Mouse (Mus musculus) kidney, adult 2 months (tissue): Measurements from ENCODE around the gene Pgghg. TPM values are rescaled to one million over a fixed set of nuclear protein-coding genes. Genes with fewer than 3 reads are reported as not detected.

Source experiments
- DNase-seq: peaks from one replicate; pipeline ENCODE4 v3.0.0; 2021
- H3K27ac ChIP-seq: fragments of 200-500 bp; 2 replicates; pipeline ENCODE4 v1.5.1; 2012; ENCODE audit warnings: low read depth, low read length, control low read depth, inconsistent platforms; ENCODE audit not compliant: insufficient read depth
- H3K27me3 ChIP-seq: fragments of 200-500 bp; replicated peaks from 2 replicates; pipeline ENCODE4 v1.6.1; 2012; ENCODE audit warnings: mild to moderate bottlenecking, moderate library complexity, low read length, inconsistent platforms; ENCODE audit not compliant: control insufficient read depth, insufficient read depth
- H3K36me3 ChIP-seq: fragments of 200-500 bp; 2 replicates; pipeline ENCODE4 v1.6.1; 2012; ENCODE audit warnings: mild to moderate bottlenecking, moderate library complexity, low read length, inconsistent platforms; ENCODE audit not compliant: control insufficient read depth, insufficient read depth
- H3K4me1 ChIP-seq: fragments of 200-500 bp; 2 replicates; pipeline ENCODE4 v1.6.1; 2011; ENCODE audit warnings: low read length; ENCODE audit not compliant: control insufficient read depth, insufficient read depth
- H3K4me3 ChIP-seq: fragments of 200-500 bp; 2 replicates; pipeline ENCODE4 v1.5.1; 2011; ENCODE audit warnings: mild to moderate bottlenecking, low read depth, low read length, control low read depth; ENCODE audit not compliant: insufficient read depth
- CTCF ChIP-seq: fragments of 200-500 bp; conservative IDR thresholded peaks from 2 replicates; pipeline ENCODE4 v1.5.1; 2011; ENCODE audit warnings: low read depth, mild to moderate bottlenecking, control low read depth, low read length, moderate library complexity, mixed read lengths; ENCODE audit not compliant: insufficient read depth, insufficient read length
- POLR2A ChIP-seq: fragments of 200-500 bp; IDR thresholded peaks from one replicate; pipeline ENCODE4 v1.6.1; 2011; ENCODE audit warnings: low read depth, low read length, control low read depth
- WGBS: fragments of 180-500 bp; shearing (Covaris S2); methylation state at CpG from one replicate; pipeline ENCODE4 v1.1.7; 2018; 5-methylcytosine and 5-hydroxymethylcytosine counted together
- polyA plus RNA-seq: library from polyadenylated mRNA; depleted of rRNA; stranded (reverse); fragments of >200 nt; gene quantifications from 2 replicates; pipeline ENCODE4 v1.2.3, GENCODE M21; 2012

The Pgghg gene
- polyA plus RNA-seq, 1 experiment: 58.0 TPM

- peaks cover 12% of the 10 kb centered on the region; the same call in 1 of the 2 replicates for H3K4me1 ChIP-seq
- peak overlapping the region; percentile 77 for H3K27ac ChIP-seq
- no peaks in the 10 kb centered on the region for H3K27me3 ChIP-seq
- no peak for DNase-seq
- no peak for TF ChIP-seq CTCF
- TF ChIP-seq POLR2A: no peak
- 59% methylated on average over 3 of the region's 3 CpGs for WGBS
- no peaks in the 10 kb centered on the region for H3K36me3 ChIP-seq
- H3K4me3 ChIP-seq: no peak overlapping the region
These were observed 28.9 kb upstream of the Pgghg start for GRCm38 (mm10) chr7:140912293-140912692.

DNA sequence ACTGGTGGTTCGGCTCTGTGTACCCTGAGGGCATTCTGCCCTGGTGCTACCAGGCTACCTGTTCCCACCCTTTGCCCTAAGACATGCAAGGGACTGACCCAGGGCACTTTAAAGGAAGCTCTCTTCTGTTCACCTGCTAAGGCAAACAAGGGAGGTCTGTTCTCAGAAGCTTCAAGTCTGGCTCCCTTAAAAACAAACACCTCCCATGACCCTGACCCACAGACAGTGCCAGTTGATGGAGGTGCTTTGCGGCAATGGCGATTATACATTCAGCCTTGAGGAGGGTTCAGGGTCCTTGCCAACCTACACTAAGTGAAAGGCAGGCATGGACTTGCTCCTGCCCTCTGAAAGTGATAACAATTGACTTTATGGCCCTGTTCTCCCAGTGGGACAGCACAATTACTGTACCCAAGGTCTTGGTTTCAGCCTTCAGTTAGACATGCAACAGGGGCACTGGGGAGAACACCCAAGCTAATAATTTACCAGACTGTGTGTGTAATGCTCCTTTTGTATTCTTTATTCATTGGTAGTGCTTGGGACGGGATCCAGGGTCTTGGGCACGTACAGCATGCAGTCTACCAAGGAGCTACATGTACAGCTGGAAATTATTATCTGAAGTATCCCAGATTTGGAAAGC is 28.2 kb upstream of the Pgghg start:
- no peaks in the 10 kb centered on the region for H3K36me3 ChIP-seq
- DNase-seq: peak; percentile 88
- H3K4me3 ChIP-seq: no peak overlapping the region
- H3K27ac ChIP-seq: peak overlapping the region; percentile 77
- TF ChIP-seq CTCF: no peak
- TF ChIP-seq POLR2A: no peak
- 28% methylated on average over 5 of the region's 5 CpGs for WGBS
- no peaks in the 10 kb centered on the region for H3K27me3 ChIP-seq
- H3K4me1 ChIP-seq: peaks cover 12% of the 10 kb centered on the region; the same call in 1 of the 2 replicates

DNA sequence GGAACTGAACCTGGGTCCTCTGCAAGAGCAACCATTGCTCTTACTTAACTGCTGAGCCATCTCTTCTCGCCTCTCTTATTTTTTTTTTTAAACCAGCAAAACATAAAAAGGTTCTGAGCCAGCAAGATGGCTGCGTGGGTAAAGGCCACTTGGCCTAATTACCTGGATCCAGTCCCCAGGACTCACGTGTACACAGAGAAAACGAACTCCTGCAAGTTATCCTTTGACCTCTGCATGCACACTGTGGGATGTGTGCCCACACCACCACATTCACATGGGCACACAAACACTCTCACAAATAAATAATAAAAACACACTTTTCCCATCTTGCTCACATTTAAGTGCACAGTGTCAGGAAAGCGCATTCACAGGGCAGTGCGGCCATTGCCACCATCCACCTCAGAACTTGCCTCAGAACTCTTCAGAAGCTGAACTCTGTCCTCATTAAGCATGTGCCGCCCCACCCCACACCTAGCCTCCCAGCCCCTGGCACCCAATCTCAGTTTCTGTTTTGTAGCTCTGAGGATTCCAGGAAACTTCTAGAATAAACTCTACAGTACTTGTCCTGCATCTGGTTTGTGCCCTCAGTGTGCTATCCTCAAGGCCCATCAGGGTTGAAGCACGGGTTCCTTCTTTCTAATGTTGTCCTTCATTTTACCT is 27.0 kb upstream of the Pgghg start:
- WGBS: 61% methylated on average over 8 of the region's 8 CpGs
- peak overlapping the region; percentile 90 for H3K27ac ChIP-seq
- peak; percentile 91 for DNase-seq
- H3K4me1 ChIP-seq: peaks cover 12% of the 10 kb centered on the region; the same call in 1 of the 2 replicates
- no peak for TF ChIP-seq POLR2A
- no peaks in the 10 kb centered on the region for H3K36me3 ChIP-seq
- no peak overlapping the region for H3K4me3 ChIP-seq
- no peaks in the 10 kb centered on the region for H3K27me3 ChIP-seq

- Histone ChIP-seq H3K27me3 (no peaks in the 10 kb centered on the region), H3K4me1 (peaks cover 13% of the 10 kb centered on the region), H3K4me3 (no peak overlapping the region), H3K36me3 (no peaks in the 10 kb centered on the region), H3K27ac (no peak overlapping the region)
- DNase-seq: no peak
- WGBS: 63% methylated on average over 4 of the region's 4 CpGs
- TF ChIP-seq POLR2A (no peak), CTCF (no peak)
These were observed 21.3 kb upstream of the Pgghg start for GRCm38 (mm10) chr7:140919911-140920310.

DNA sequence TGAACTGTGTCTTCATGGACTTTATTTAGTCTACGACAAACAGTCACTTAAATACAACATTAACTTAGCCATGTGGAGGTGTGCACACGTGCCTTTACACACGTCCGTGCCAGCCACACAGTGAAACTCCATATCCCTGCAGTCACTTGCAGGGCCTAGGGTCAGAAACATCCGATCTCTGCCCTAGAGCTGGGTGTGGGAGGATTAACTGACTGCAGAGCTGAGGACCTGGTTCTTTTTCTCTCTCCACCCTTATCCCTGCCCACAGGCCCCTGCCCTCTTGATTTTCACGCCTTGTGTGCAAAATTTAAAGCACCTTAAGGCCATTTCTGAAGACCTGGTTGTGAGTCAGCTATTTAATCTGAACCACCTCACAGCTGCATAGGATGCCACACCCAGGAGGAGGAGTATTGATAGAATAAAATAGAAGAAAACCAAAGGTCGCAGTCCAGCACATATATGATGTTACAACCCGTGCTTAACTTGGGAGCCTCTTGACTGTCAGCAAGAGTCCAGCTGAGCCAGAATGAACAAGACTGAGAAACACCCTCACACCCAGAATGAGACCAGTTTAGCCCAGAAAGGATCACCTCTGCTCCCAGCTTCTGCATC is 20.7 kb upstream of the Pgghg start, which contains the start of gene Nlrp6:
Nlrp6 (plus strand) TSS at position 485 of the 612 bp plus-strand sequence.
- Histone ChIP-seq H3K27ac (no peak within 1 kb of the TSS), H3K4me3 (no peak within 1 kb of the TSS), H3K27me3 (no peaks in the 10 kb centered on the region), H3K4me1 (peaks cover 13% of the 10 kb centered on the region), H3K36me3 (no peaks in the 10 kb centered on the region)
- no peak for DNase-seq
- no peak for TF ChIP-seq POLR2A
- 78% methylated on average over 8 of the region's 8 CpGs for WGBS

DNA sequence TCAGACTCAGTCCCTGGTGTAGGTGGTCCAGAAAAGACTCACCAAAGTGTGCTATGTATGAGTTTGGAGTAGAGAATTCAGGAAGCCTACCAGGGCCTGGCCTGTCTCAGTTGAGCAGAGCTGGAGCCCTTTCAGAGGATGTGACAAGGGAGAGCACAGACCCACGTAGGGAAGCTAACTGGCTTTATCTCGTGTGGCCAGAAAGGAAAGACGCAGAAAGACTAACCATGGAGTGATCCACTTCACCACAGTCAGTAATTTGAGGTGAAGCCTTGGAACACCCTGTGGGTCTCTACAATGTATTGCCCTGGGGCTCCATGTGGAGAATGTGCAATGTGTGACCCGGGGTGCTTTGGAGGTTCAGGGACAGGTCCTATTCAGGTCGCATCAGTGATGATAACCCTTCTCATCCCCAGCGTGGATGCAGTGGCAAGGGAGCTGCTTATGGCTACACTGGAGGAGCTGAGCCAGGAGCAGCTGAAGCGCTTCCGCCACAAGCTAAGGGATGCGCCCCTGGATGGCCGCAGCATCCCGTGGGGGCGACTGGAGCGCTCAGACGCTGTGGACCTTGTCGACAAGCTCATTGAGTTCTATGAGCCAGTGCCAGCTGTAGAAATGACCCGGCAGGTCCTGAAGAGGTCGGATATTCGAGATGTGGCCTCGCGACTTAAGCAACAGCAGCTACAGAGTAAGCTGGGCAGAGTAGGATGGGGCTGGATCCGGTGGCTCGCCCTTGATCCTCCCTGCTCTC is 19.8 kb upstream of the Pgghg start:
- Histone ChIP-seq H3K27ac (no peak overlapping the region), H3K27me3 (no peaks in the 10 kb centered on the region), H3K4me1 (peaks cover 18% of the 10 kb centered on the region), H3K4me3 (no peak overlapping the region), H3K36me3 (no peaks in the 10 kb centered on the region)
- WGBS: 25% methylated on average over 22 of the region's 22 CpGs
- TF ChIP-seq CTCF (no peak), POLR2A (no peak)
- peak; percentile 66 for DNase-seq
